In the genomic region with DNA sequence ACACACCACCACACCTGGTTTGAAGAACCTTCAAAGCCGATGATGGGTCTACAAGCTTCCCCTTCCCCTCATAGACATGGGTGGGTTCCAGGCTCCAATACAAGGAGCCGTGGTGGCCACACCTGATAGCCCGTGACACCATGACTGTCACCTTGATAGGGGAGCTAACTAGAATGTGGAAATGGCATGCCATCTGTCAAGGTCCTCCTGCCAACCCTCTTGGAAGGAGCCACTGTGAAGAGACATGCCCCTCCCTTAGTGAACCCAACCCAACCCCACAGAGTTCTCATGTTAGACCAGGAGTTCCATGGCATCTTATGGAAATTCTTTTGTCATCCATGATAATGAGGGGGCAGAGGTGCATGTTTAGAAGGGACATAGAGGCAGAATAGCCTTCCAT, we compare ENCODE assay signal across 14 mouse cellular contexts.
"Had no signal": no experiment of that assay in that cellular context is flagged by ENCODE, and none has a peak within 500 bp of the region (broad histone marks: within the 10 kb centered on the region; RNA-seq: fewer than 3 reads in every experiment).

No protein-coding gene starts in this region.

- H3K4me3 ChIP-seq: limb, embryonic 13.5 days; midbrain, embryonic 10.5 days; myocyte; neural tube, embryonic 15.5 days had no signal

- H3K9me3 ChIP-seq: limb, embryonic 13.5 days; midbrain, embryonic 10.5 days; neural tube, embryonic 15.5 days had no signal

- H3K9ac ChIP-seq: limb, embryonic 13.5 days; liver, embryonic 14.5 days; neural tube, embryonic 15.5 days had no signal

- H3K4me2 ChIP-seq: limb, embryonic 13.5 days; neural tube, embryonic 15.5 days had no signal

- H3K27ac ChIP-seq: limb, embryonic 13.5 days; liver, embryonic 14.5 days; midbrain, embryonic 10.5 days; neural tube, embryonic 15.5 days had no signal

- H3K36me3 ChIP-seq: limb, embryonic 13.5 days; midbrain, embryonic 10.5 days; neural tube, embryonic 15.5 days had no signal

- DNase-seq: kidney, postnatal 14 days; left cerebral cortex, postnatal 4 days; lung, adult 18-20 months; lung, postnatal 10 days; lung, postnatal 4 days; midbrain, embryonic 14.5 days; right cerebral cortex, adult 18-20 months; thymus, adult 18-20 months; thymus, postnatal 14 days had no signal
